Mouse (Mus musculus): ENCODE results near the gene Zfp408. TPM values are rescaled to one million over a fixed set of nuclear protein-coding genes. Genes with fewer than 3 reads are reported as not detected.
"Not testable (repeated sequence)": the region's sequence is repeated elsewhere in the genome, so short reads cannot be mapped to it uniquely, and the experiment has no call there.

Zfp408 gene
- total RNA-seq, 2 experiments from 2014 or later: 1.8 to 3.3 TPM

DNA sequence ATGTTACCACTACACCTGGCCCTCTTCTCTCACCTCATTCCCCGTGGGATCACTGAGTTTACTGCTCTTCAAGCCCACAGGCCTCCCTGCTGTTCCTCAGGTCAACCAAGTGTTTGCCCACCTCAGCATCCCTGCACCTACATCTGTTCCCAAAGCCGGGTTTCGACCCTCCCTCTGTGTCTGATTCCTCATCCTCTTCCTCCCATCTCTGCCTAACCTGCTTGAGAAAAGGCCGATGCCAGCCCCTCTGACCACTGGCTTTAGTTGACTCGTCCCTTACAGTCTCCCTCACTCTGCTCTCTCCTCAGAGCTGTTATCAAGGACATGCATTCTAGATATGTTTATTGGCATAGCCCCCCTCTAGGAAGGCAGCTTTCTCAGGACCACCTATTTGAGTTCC is 22.1 kb downstream of the Zfp408 start:
- intact Hi-C loops (cut with DNase I): loop anchor here (10.0 kb wide), 1 partner anchor 313 kb away; no protein-coding TSS in a partner anchor
- no peak for DNase-seq

- intact Hi-C loops (cut with DNase I): loop anchor here (10.0 kb wide), 1 partner anchor 309 kb away; no protein-coding TSS in a partner anchor
Measured at GRCm38 (mm10) chr2:91623366-91623765, 26.2 kb downstream of the Zfp408 start.

DNA sequence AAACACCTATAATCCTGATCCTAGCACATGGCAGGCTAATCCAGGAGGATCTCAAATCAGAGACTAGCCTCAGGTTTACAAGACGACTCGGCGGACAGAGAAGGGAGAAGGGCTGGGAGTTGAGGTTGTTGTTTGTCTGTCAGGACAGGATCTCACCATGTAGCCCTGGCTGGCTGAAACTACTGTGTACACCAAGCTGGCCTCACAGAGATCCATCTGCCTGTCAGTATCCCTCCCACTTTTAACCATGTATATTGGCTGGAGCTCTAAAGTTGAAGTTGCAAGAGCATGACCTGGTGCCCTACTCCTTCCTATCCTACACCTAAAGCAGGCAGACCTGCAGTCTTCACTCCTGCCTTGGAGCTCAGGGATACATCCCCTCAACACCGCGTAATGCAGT is 27.2 kb downstream of the Zfp408 start:
- DNase-seq: no peak
- intact Hi-C loops (cut with DNase I): loop anchor here (10.0 kb wide), 1 partner anchor 308 kb away; no protein-coding TSS in a partner anchor

More at GRCm38 (mm10) chr2:91623366-91623765, 26.2 kb downstream of the Zfp408 start:
- not testable (repeated sequence) for DNase-seq

- DNase-seq; intact Hi-C loops (cut with DNase I): not testable (repeated sequence)
Measured at GRCm38 (mm10) chr2:91609370-91609769, 40.2 kb downstream of the Zfp408 start.

GRCm38 (mm10) chr2:91602389-91602788 is 47.2 kb downstream of the Zfp408 start:
- intact Hi-C loops (cut with DNase I): loop anchor here (5.0 kb wide), 1 partner anchor 35 kb away; no protein-coding TSS in a partner anchor
- no peak for DNase-seq

GRCm38 (mm10) chr2:91600475-91600874 is 49.1 kb downstream of the Zfp408 start:
- no peak for DNase-seq
- intact Hi-C loops (cut with DNase I): loop anchor here (5.0 kb wide), 1 partner anchor 33 kb away; no protein-coding TSS in a partner anchor

Other genes starting within 250 kb of the Zfp408 start
- 10 to 100 TPM; 12.3 to 12.6 TPM for gene 1110051M20Rik, start 205.1 kb downstream of the Zfp408 start, total RNA-seq (2021)
- gene Lrp4, start 192.3 kb downstream of the Zfp408 start, total RNA-seq (2021): 1 to 10 TPM; 7.2 to 7.3 TPM
- 10 to 100 TPM; 24.4 to 31.8 TPM for gene Ckap5, start 123.0 kb downstream of the Zfp408 start, total RNA-seq (2021)
- gene F2, start 13.4 kb downstream of the Zfp408 start, total RNA-seq (2021): under 1 TPM in 1 of 2 experiments, not detected in 1; 0.46 TPM
- 1 to 10 TPM; 6.4 to 7.1 TPM for gene Arhgap1, start 69 bp upstream of the Zfp408 start, total RNA-seq (2021)
- 10 to 100 TPM; 28.2 to 29.8 TPM for gene Atg13, start 60.8 kb upstream of the Zfp408 start, total RNA-seq (2021)
- gene Harbi1, start 61.1 kb upstream of the Zfp408 start, total RNA-seq (2021): 1 to 10 TPM; 3.7 to 4.7 TPM
- 10 to 100 TPM; 13.8 to 15.5 TPM for gene Ambra1, start 80.3 kb upstream of the Zfp408 start, total RNA-seq (2021)